Mouse (Mus musculus) embryonic facial prominence, embryonic 12.5 days (tissue): ENCODE measurements around the gene Mapt. TPM values are rescaled to one million over a fixed set of nuclear protein-coding genes. Genes with fewer than 3 reads are reported as not detected.

ENCODE experiments used
- ATAC-seq: fragments of 200-750 bp; cut with Nextera tagmentation; 2 replicates; pipeline ENCODE4 v1.8.0; 2017; ENCODE audit not compliant: insufficient number of reproducible peaks, insufficient read depth, low FRiP score, low TSS enrichment
- H3K27ac ChIP-seq: fragments of 300-500 bp; sonication (generic); 2 replicates; pipeline ENCODE4 v1.5.1; 2016; ENCODE audit warnings: mild to moderate bottlenecking
- H3K27me3 ChIP-seq: fragments of 300-500 bp; sonication (generic); 2 replicates; pipeline ENCODE4 v1.6.1; 2016; ENCODE audit warnings: mild to moderate bottlenecking, moderate library complexity
- H3K36me3 ChIP-seq: fragments of 300-500 bp; sonication (generic); 2 replicates; pipeline ENCODE4 v1.6.1; 2016; ENCODE audit warnings: mild to moderate bottlenecking
- H3K4me1 ChIP-seq: fragments of 300-500 bp; sonication (generic); 2 replicates; pipeline ENCODE4 v1.6.1; 2016
- H3K4me2 ChIP-seq: fragments of 300-500 bp; sonication (generic); replicated peaks from 2 replicates; pipeline ENCODE4 v1.6.1; 2016; ENCODE audit warnings: mild to moderate bottlenecking, moderate library complexity
- H3K4me3 ChIP-seq: fragments of 300-500 bp; sonication (generic); 2 replicates; pipeline ENCODE4 v1.5.1; 2016; ENCODE audit warnings: mild to moderate bottlenecking
- H3K9ac ChIP-seq: fragments of 300-500 bp; sonication (generic); 2 replicates; pipeline ENCODE4 v1.6.1; 2016; ENCODE audit warnings: mild to moderate bottlenecking, moderate library complexity
- H3K9me3 ChIP-seq: fragments of 300-500 bp; sonication (generic); 2 replicates; pipeline ENCODE4 v1.6.1; 2016; ENCODE audit warnings: mild to moderate bottlenecking, moderate library complexity
- WGBS: fragments of 180-500 bp; shearing (Covaris S2); methylation state at CpG from one replicate; pipeline ENCODE4 v1.1.7; 2016; 5-methylcytosine and 5-hydroxymethylcytosine counted together
- polyA plus RNA-seq: library from polyadenylated mRNA; unstranded; fragments of >200 nt; fragmentation: Nextera tagmentation; extraction: Ambion mirVana; gene quantifications from 2 replicates; pipeline ENCODE4 v1.2.1, GENCODE M21; 2016

Mapt gene
- polyA plus RNA-seq, 1 experiment from 2014 or later: 24.1 TPM

DNA sequence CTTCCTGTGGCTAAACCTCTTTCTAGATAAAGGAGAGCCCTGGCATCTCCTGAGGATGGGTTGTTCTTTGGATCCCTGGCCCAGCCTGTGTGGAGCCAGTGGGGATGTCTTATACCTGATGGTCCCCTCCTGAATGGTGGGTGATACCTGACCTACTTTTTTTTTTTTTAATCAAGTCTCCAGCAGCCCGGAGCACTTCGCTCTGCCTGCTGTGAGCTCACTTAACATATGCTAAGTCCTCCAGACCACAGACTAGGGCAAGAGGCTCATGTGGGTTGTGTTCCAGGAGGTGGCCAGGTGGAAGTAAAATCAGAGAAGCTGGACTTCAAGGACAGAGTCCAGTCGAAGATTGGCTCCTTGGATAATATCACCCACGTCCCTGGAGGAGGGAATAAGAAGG is 91.0 kb downstream of the Mapt start:
- Histone ChIP-seq H3K9ac (no peak overlapping the region), H3K27ac (no peak overlapping the region), H3K9me3 (no peaks in the 10 kb centered on the region), H3K4me1 (peaks cover 16% of the 10 kb centered on the region; the same call in 1 of the 2 replicates), H3K4me2 (no peak overlapping the region), H3K36me3 (no peaks in the 10 kb centered on the region), H3K27me3 (no peaks in the 10 kb centered on the region), H3K4me3 (no peak overlapping the region)
- ATAC-seq: no peak
- WGBS: 21% methylated on average over 4 of the region's 4 CpGs

DNA sequence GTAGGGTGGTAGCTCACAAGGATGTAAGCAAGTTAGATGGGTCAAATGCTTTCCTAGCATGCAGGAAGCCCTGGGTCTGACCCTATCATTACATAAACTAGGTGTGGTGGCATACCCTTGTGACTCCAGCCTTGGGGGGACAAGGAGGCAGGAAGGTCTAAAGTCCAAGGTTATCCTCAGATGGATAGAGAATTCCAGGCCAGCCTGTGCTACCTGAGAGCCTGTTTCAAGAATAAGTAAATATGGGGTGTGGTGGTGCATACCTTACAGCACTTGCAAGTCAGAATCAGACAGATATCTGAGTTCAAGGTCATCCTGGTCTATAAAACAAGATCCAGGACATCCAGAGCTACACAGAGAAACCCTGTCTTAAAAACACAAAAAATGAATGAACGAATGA is 96.3 kb downstream of the Mapt start:
- Histone ChIP-seq H3K4me1 (no peaks in the 10 kb centered on the region), H3K27me3 (no peaks in the 10 kb centered on the region), H3K36me3 (peaks cover 5% of the 10 kb centered on the region; the same call in 1 of the 2 replicates), H3K9ac (no peak overlapping the region), H3K9me3 (no peaks in the 10 kb centered on the region; the same call in 1 of the 2 replicates), H3K4me3 (no peak overlapping the region), H3K27ac (no peak overlapping the region), H3K4me2 (no peak overlapping the region)
- WGBS: 97% methylated on average over 1 of the region's 1 CpGs
- ATAC-seq: no peak

DNA sequence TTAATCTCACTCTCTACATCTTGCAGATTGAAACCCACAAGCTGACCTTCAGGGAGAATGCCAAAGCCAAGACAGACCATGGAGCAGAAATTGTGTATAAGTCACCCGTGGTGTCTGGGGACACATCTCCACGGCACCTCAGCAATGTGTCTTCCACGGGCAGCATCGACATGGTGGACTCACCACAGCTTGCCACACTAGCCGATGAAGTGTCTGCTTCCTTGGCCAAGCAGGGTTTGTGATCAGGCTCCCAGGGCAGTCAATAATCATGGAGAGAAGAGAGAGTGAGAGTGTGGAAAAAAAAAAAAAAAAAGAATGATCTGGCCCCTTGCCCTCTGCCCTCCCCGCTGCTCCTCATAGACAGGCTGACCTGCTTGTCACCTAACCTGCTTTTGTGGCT is 96.8 kb downstream of the Mapt start:
- H3K4me3 ChIP-seq: no peak overlapping the region
- no peak overlapping the region for H3K4me2 ChIP-seq
- H3K36me3 ChIP-seq: peaks cover 9% of the 10 kb centered on the region
- no peaks in the 10 kb centered on the region; the same call in 1 of the 2 replicates for H3K9me3 ChIP-seq
- H3K9ac ChIP-seq: no peak overlapping the region
- 87% methylated on average over 6 of the region's 6 CpGs for WGBS
- no peaks in the 10 kb centered on the region for H3K27me3 ChIP-seq
- no peak for ATAC-seq
- no peak overlapping the region for H3K27ac ChIP-seq
- H3K4me1 ChIP-seq: no peaks in the 10 kb centered on the region

DNA sequence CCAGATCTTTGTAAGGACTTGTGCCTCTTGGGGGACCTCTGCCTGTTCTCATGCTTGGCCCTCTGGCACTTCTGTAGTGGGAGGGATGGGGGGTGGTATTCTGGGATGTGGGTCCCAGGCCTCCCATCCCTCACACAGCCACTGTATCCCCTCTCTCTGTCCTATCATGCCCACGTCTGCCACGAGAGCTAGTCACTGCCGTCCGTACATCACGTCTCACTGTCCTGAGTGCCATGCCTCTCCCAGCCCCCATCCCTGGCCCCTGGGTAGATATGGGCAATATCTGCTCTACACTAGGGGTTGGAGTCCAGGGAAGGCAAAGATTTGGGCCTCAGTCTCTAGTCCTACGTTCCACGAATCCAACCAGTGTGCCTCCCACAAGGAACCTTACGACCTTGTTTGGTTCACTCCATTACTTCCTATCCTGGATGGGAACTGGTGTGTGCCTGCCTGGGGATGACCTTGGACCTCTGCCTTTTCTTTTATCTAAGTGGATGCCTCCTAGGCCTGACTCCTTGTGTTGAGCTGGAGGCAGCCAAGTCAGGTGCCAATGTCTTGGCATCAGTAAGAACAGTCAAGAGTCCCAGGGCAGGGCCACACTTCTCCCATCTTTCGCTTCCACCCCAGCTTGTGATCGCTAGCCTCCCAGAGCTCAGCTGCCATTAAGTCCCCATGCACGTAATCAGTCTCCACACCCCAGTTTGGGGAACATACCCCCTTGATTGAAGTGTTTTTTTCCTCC is 98.2 kb downstream of the Mapt start:
- H3K36me3 ChIP-seq: peaks cover 19% of the 10 kb centered on the region
- ATAC-seq: 0 out of 2 replicates have a peak, but pooled peaks have one; percentile 41
- no peak overlapping the region for H3K27ac ChIP-seq
- H3K9ac ChIP-seq: no peak overlapping the region
- no peak overlapping the region for H3K4me2 ChIP-seq
- no peak overlapping the region for H3K4me3 ChIP-seq
- H3K4me1 ChIP-seq: no peaks in the 10 kb centered on the region
- 80% methylated on average over 11 of the region's 11 CpGs for WGBS
- H3K9me3 ChIP-seq: no peaks in the 10 kb centered on the region; the same call in 1 of the 2 replicates
- no peaks in the 10 kb centered on the region for H3K27me3 ChIP-seq

DNA sequence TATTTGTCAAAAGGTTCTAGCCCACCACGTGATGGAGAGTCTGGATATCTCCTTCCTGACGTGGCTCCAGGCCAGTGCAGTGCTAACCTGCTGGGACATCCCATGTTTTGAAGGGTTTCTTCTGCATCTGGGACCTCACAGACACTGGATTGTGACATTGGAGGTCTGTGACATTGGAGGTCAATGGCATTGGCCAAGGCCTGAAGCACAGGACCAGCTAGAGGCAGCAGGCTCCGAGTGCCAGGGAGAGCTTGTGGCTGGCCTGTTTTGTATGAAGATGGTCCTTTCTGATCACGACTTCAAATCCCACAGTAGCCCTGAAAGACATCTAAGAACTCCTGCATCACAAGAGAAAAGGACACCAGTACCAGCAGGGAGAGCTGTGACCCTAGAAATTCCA is 99.0 kb downstream of the Mapt start:
- Histone ChIP-seq H3K27me3 (no peaks in the 10 kb centered on the region), H3K27ac (no peak overlapping the region), H3K4me1 (no peaks in the 10 kb centered on the region), H3K9ac (no peak overlapping the region), H3K36me3 (peaks cover 27% of the 10 kb centered on the region), H3K9me3 (no peaks in the 10 kb centered on the region; the same call in 1 of the 2 replicates), H3K4me3 (no peak overlapping the region), H3K4me2 (no peak overlapping the region)
- ATAC-seq: no peak
- 75% methylated on average over 4 of the region's 4 CpGs for WGBS

DNA sequence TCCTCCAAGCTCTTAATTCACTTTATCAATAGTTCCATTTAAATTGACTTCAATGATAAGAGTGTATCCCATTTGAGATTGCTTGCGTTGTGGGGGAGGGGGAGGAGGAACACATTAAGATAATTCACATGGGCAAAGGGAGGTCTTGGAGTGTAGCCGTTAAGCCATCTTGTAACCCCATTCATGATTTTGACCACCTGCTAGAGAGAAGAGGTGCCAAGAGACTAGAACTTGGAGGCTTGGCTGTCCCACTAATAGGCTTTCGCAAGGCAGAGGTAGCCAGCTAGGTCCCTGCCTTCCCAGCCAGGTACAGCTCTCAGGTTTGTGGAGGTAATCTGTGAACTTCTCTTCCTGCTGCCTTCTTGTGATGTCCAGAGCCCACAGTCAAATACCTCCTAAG is 100.0 kb downstream of the Mapt start:
- Histone ChIP-seq H3K36me3 (peaks cover 38% of the 10 kb centered on the region), H3K4me1 (no peaks in the 10 kb centered on the region), H3K4me2 (no peak overlapping the region), H3K4me3 (no peak overlapping the region), H3K27me3 (no peaks in the 10 kb centered on the region), H3K9ac (no peak overlapping the region), H3K27ac (no peak overlapping the region), H3K9me3 (no peaks in the 10 kb centered on the region; the same call in 1 of the 2 replicates)
- 95% methylated on average over 3 of the region's 3 CpGs for WGBS
- no peak for ATAC-seq

DNA sequence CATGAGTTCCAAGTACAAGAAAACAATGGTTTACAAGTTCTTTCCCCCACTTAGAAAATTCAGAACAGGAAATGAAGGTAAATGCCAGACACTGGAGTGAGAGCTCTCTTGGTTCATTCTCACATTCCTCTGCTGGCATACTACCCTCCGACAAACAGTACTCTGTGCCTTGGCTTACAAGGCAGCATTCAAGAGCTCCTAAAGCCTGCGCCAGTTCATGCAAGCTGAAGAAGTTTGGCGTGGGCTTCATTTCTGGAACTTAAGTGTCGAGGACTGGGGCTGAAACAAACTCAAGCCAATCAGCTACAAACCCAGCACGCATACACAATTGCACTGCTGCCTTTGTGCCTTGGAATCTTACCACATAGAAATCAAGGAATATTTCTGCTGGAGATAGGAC is 100.9 kb downstream of the Mapt start:
- 87% methylated on average over 5 of the region's 5 CpGs for WGBS
- Histone ChIP-seq H3K4me1 (no peaks in the 10 kb centered on the region), H3K36me3 (peaks cover 44% of the 10 kb centered on the region), H3K9ac (no peak overlapping the region), H3K27ac (no peak overlapping the region), H3K27me3 (no peaks in the 10 kb centered on the region), H3K4me3 (no peak overlapping the region), H3K4me2 (no peak overlapping the region), H3K9me3 (no peaks in the 10 kb centered on the region; the same call in 1 of the 2 replicates)
- no peak for ATAC-seq

DNA sequence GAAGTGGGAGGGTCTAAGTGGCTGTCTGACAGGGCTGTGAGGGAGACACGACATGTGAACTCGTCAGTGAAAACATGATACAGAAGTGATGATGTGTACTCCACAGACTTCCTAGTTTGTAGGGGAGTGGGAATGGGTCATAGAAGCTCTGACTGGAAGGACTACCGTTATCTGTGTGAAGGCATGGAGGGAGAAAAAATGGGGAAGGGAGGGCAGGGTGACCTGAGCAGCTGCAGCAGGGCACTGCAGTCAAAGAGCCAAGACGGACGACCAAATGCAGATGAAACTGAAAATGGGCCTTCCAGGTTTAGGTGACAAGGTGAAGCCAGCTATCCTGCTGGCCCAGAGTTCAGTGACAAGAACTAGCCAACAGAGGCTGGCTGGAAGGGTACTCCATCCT is 102.9 kb downstream of the Mapt start:
- no peak overlapping the region for H3K4me2 ChIP-seq

DNA sequence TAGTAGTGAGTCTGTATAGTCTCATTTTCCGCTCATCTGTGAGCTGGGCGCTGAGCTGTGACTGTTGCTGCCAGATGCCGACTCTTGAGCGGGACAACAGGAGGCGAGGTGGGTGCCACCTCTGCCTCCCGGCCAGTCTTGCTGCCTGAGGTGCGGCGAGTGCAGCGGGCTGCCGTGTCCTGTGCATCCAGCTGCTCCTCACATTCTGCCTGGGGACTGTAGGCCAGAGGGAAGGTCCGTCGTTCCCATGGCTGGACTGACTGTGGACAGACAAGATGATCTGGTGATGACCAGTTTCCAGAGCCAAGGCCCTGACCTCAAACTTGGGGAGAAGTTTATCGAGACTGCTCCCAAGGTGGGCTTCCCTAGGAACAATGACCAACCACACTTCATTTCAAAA is 103.8 kb downstream of the Mapt start:
- no peak overlapping the region for H3K4me3 ChIP-seq
- peaks cover 67% of the 10 kb centered on the region for H3K36me3 ChIP-seq
- H3K9ac ChIP-seq: no peak overlapping the region
- no peaks in the 10 kb centered on the region for H3K27me3 ChIP-seq
- H3K4me1 ChIP-seq: no peaks in the 10 kb centered on the region
- H3K27ac ChIP-seq: no peak overlapping the region
- no peak for ATAC-seq
- no peak overlapping the region for H3K4me2 ChIP-seq
- no peaks in the 10 kb centered on the region for H3K9me3 ChIP-seq
- 90% methylated on average over 13 of the region's 13 CpGs for WGBS

More for the DNA sequence above, 102.9 kb downstream of the Mapt start:
- Histone ChIP-seq H3K27ac (no peak overlapping the region), H3K4me1 (no peaks in the 10 kb centered on the region), H3K27me3 (no peaks in the 10 kb centered on the region), H3K9ac (no peak overlapping the region), H3K36me3 (peaks cover 61% of the 10 kb centered on the region), H3K9me3 (no peaks in the 10 kb centered on the region), H3K4me3 (no peak overlapping the region)
- ATAC-seq: no peak
- WGBS: 77% methylated on average over 5 of the region's 5 CpGs

DNA sequence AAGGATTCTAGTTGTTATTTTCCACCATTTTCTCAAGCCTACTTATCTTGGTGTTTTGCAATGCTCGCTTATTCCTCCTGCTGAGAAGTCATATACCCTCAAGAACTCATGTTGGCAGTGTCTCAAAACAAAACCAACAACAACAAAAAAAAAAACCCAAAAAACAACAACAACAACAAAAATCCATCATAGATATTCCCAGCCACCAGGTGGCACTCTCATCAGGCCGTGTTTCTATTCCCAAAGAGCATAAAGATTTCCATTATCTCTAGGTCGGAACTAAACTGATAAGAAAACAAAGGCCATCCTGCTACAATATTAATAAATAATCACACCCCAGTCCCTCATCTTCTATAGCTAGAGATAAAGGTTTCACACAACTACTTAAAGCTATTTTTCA is 115.7 kb downstream of the Mapt start:
- no peaks in the 10 kb centered on the region for H3K9me3 ChIP-seq
- H3K4me2 ChIP-seq: no peak overlapping the region
- no peaks in the 10 kb centered on the region for H3K4me1 ChIP-seq
- no peak overlapping the region for H3K27ac ChIP-seq
- H3K9ac ChIP-seq: no peak overlapping the region
- ATAC-seq: no peak
- H3K36me3 ChIP-seq: peaks cover 63% of the 10 kb centered on the region
- 79% methylated on average over 3 of the region's 3 CpGs for WGBS
- H3K4me3 ChIP-seq: no peak overlapping the region
- no peaks in the 10 kb centered on the region for H3K27me3 ChIP-seq

DNA sequence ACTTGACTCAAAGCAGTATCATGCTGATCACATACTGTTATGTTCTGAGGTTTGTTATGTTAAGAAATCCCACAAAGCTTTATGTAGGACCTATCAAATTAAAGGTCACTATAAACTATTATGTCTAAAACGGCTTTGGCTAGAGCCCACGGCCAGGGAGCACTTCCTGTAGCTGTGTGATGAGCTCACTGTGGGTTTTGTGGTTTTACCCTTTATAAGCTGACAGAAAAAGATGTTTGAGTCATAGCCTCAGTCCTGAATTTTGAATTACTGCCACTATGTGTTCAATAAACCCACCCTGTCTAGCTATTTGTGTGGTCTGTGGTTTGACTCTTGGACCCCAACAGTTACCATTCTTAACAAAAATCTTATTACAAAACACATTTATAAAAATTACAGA is 130.6 kb downstream of the Mapt start:
- Histone ChIP-seq H3K4me1 (no peaks in the 10 kb centered on the region), H3K27ac (no peak overlapping the region), H3K27me3 (no peaks in the 10 kb centered on the region), H3K9ac (no peak overlapping the region), H3K36me3 (peaks cover 10% of the 10 kb centered on the region; the same call in 1 of the 2 replicates), H3K4me2 (no peak overlapping the region), H3K9me3 (no peaks in the 10 kb centered on the region), H3K4me3 (no peak overlapping the region)
- whole genome bisulfite sequencing: 45% methylated on average over 2 of the region's 2 CpGs
- no peak for ATAC-seq

DNA sequence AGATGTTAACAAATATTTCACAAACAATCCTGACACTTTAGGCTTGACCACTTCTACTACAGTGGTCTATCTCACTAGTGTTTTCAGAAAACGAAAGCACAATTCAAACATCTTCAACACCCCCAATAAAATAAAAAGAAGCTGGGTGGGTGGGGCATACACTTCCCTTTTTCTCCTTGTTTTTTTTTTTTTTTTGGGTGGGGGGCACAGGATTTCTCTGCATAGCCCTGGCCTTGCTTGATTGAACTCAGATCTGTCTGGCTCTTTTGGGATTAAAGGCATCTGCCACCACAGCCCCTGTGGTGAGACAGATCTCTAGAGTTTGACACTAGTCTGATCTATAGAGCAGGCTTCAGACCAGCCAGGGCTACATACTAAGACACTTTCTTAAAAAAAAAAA is 131.5 kb downstream of the Mapt start:
- WGBS: 100% methylated on average over 1 of the region's 1 CpGs
- ATAC-seq: no peak

More for the DNA sequence above, 131.5 kb downstream of the Mapt start:
- H3K27me3 ChIP-seq: no peaks in the 10 kb centered on the region
- no peak overlapping the region for H3K4me3 ChIP-seq
- H3K9ac ChIP-seq: no peak overlapping the region
- H3K4me1 ChIP-seq: no peaks in the 10 kb centered on the region
- H3K9me3 ChIP-seq: no peaks in the 10 kb centered on the region
- H3K27ac ChIP-seq: no peak overlapping the region
- H3K36me3 ChIP-seq: peaks cover 9% of the 10 kb centered on the region; the same call in 1 of the 2 replicates
- no peak overlapping the region for H3K4me2 ChIP-seq
